Mouse (Mus musculus): ENCODE results near the gene Stfa1. TPM values are rescaled to one million over a fixed set of nuclear protein-coding genes. Genes with fewer than 3 reads are reported as not detected.
"Not testable (repeated sequence)": the region's sequence is repeated elsewhere in the genome, so short reads cannot be mapped to it uniquely, and the experiment has no call there.

Gene Stfa1
- polyA plus RNA-seq (2011; ENCODE audit: insufficient read depth, insufficient read length, low replicate concordance, missing spikeins) = 5.8 and 10.9 TPM in 2 replicates

- 65% methylated on average over 4 of the region's 4 CpGs for WGBS
- not testable (repeated sequence) for H3K27ac ChIP-seq (ENCODE audit: control insufficient read depth, insufficient read depth, low read depth, low read length, poor library complexity); H3K4me1 ChIP-seq (ENCODE audit: control insufficient read depth, insufficient read depth, low read length); H3K4me3 ChIP-seq (replicated peaks; ENCODE audit: control insufficient read depth, low read depth, low read length)
These were observed at the start of gene Stfa1 for GRCm38 (mm10) chr16:36276796-36277195. Stfa1 (plus strand) TSS chr16:36276951.

- not testable (repeated sequence) for H3K4me1 ChIP-seq (ENCODE audit: control insufficient read depth, insufficient read depth, low read length); H3K4me3 ChIP-seq (replicated peaks; ENCODE audit: control insufficient read depth, low read depth, low read length); H3K27ac ChIP-seq (ENCODE audit: control insufficient read depth, insufficient read depth, low read depth, low read length, poor library complexity)
These were observed 16.2 kb upstream of the Stfa1 start for GRCm38 (mm10) chr16:36260585-36260984.

GRCm38 (mm10) chr16:36289140-36289539 is 12.4 kb downstream of the Stfa1 start:
- 42% methylated on average over 4 of the region's 4 CpGs for WGBS
- TF ChIP-seq CTCF (IDR thresholded peaks at IDR 0.05; ENCODE audit: control insufficient read depth, insufficient read depth, low read length) = no peak
- TF ChIP-seq POLR2A (IDR thresholded peaks at IDR 0.05; ENCODE audit: borderline replicate concordance, control insufficient read depth, low read depth, low read length) = no peak
- H3K4me3 ChIP-seq (replicated peaks; ENCODE audit: control insufficient read depth, low read depth, low read length) = no peak overlapping the region
- no peaks in the 10 kb centered on the region; the same call in 1 of the 2 replicates for H3K4me1 ChIP-seq (ENCODE audit: control insufficient read depth, insufficient read depth, low read length)
- H3K27ac ChIP-seq (ENCODE audit: control insufficient read depth, insufficient read depth, low read depth, low read length, poor library complexity) = no peak overlapping the region

GRCm38 (mm10) chr16:36307631-36308030 is 30.9 kb downstream of the Stfa1 start:
- Histone ChIP-seq H3K27ac (ENCODE audit: control insufficient read depth, insufficient read depth, low read depth, low read length, poor library complexity) (no peak overlapping the region), H3K4me3 (replicated peaks; ENCODE audit: control insufficient read depth, low read depth, low read length) (no peak overlapping the region), H3K4me1 (ENCODE audit: control insufficient read depth, insufficient read depth, low read length) (no peaks in the 10 kb centered on the region)
- WGBS = 29% methylated on average over 4 of the region's 4 CpGs
- TF ChIP-seq CTCF (IDR thresholded peaks at IDR 0.05; ENCODE audit: control insufficient read depth, insufficient read depth, low read length) (no peak), POLR2A (IDR thresholded peaks at IDR 0.05; ENCODE audit: borderline replicate concordance, control insufficient read depth, low read depth, low read length) (no peak)

- H3K4me3 ChIP-seq (replicated peaks; ENCODE audit: control insufficient read depth, low read depth, low read length); H3K27ac ChIP-seq (ENCODE audit: control insufficient read depth, insufficient read depth, low read depth, low read length, poor library complexity); H3K4me1 ChIP-seq (ENCODE audit: control insufficient read depth, insufficient read depth, low read length): not testable (repeated sequence)
- 63% methylated on average over 6 of the region's 6 CpGs for WGBS
These were observed 39.4 kb downstream of the Stfa1 start for GRCm38 (mm10) chr16:36316111-36316510.

GRCm38 (mm10) chr16:36319286-36319685 is 42.5 kb downstream of the Stfa1 start:
- Histone ChIP-seq H3K4me3 (replicated peaks; ENCODE audit: control insufficient read depth, low read depth, low read length) (no peak overlapping the region), H3K27ac (ENCODE audit: control insufficient read depth, insufficient read depth, low read depth, low read length, poor library complexity) (no peak overlapping the region), H3K4me1 (ENCODE audit: control insufficient read depth, insufficient read depth, low read length) (no peaks in the 10 kb centered on the region)
- TF ChIP-seq CTCF (IDR thresholded peaks at IDR 0.05; ENCODE audit: control insufficient read depth, insufficient read depth, low read length) = no peak
- TF ChIP-seq POLR2A (IDR thresholded peaks at IDR 0.05; ENCODE audit: borderline replicate concordance, control insufficient read depth, low read depth, low read length) = no peak

- no peak within 1 kb of the TSS for H3K27ac ChIP-seq (ENCODE audit: control insufficient read depth, insufficient read depth, low read depth, low read length, poor library complexity)
- TF ChIP-seq POLR2A (IDR thresholded peaks at IDR 0.05; ENCODE audit: borderline replicate concordance, control insufficient read depth, low read depth, low read length) = no peak
- TF ChIP-seq CTCF (IDR thresholded peaks at IDR 0.05; ENCODE audit: control insufficient read depth, insufficient read depth, low read length) = no peak
- H3K4me1 ChIP-seq (ENCODE audit: control insufficient read depth, insufficient read depth, low read length) = no peaks in the 10 kb centered on the region
- H3K4me3 ChIP-seq (replicated peaks; ENCODE audit: control insufficient read depth, low read depth, low read length) = no peak within 1 kb of the TSS
- 43% methylated on average over 3 of the region's 3 CpGs for WGBS
These were observed 57.5 kb downstream of the Stfa1 start, which contains the start of gene BC117090 for GRCm38 (mm10) chr16:36334232-36334631. BC117090 (minus strand) TSS chr16:36334332.

Other genes starting within 250 kb of the Stfa1 start
- 4.7 and 7.3 TPM in 2 replicates for gene Wdr5b, start 235.8 kb upstream of the Stfa1 start, polyA plus RNA-seq (2011; ENCODE audit: insufficient read depth, insufficient read length, low replicate concordance, missing spikeins)
- gene Fam162a, start 205.4 kb upstream of the Stfa1 start, polyA plus RNA-seq (2011; ENCODE audit: insufficient read depth, insufficient read length, low replicate concordance, missing spikeins) = 30.9 and 65.6 TPM in 2 replicates
- 18.8 and 52.8 TPM in 2 replicates for gene Ccdc58, start 205.3 kb upstream of the Stfa1 start, polyA plus RNA-seq (2011; ENCODE audit: insufficient read depth, insufficient read length, low replicate concordance, missing spikeins)
- not detected in 2 replicates for gene Csta1, start 145.7 kb upstream of the Stfa1 start, polyA plus RNA-seq (2011; ENCODE audit: insufficient read depth, insufficient read length, low replicate concordance, missing spikeins)
- 27.1 and 73.8 TPM in 2 replicates for gene Stfa2l1, start 120.1 kb upstream of the Stfa1 start, polyA plus RNA-seq (2011; ENCODE audit: insufficient read depth, insufficient read length, low replicate concordance, missing spikeins)
- gene Gm5483, start 92.7 kb upstream of the Stfa1 start, polyA plus RNA-seq (2011; ENCODE audit: insufficient read depth, insufficient read length, low replicate concordance, missing spikeins) = 31.2 and 55.2 TPM in 2 replicates
- gene Gm5416, start 66.5 kb upstream of the Stfa1 start, polyA plus RNA-seq (2011; ENCODE audit: insufficient read depth, insufficient read length, low replicate concordance, missing spikeins) = not detected in 2 replicates
- gene 2010005H15Rik, start 55.5 kb upstream of the Stfa1 start, polyA plus RNA-seq (2011; ENCODE audit: insufficient read depth, insufficient read length, low replicate concordance, missing spikeins) = 3.3 TPM in 1 of 2 replicates, not detected in the other
- gene BC117090, start 57.4 kb downstream of the Stfa1 start, polyA plus RNA-seq (2011; ENCODE audit: insufficient read depth, insufficient read length, low replicate concordance, missing spikeins) = not detected in 2 replicates
- gene BC100530, start 90.8 kb downstream of the Stfa1 start, polyA plus RNA-seq (2011; ENCODE audit: insufficient read depth, insufficient read length, low replicate concordance, missing spikeins) = 9.4 TPM in 1 of 2 replicates, not detected in the other
- 3.3 TPM in 1 of 2 replicates, not detected in the other for gene Stfa2, start 131.5 kb downstream of the Stfa1 start, polyA plus RNA-seq (2011; ENCODE audit: insufficient read depth, insufficient read length, low replicate concordance, missing spikeins)
- 10.8 TPM in 1 of 2 replicates, not detected in the other for gene Stfa3, start 178.4 kb downstream of the Stfa1 start, polyA plus RNA-seq (2011; ENCODE audit: insufficient read depth, insufficient read length, low replicate concordance, missing spikeins)

Measured in bone marrow, adult 2 months (tissue).